Mouse (Mus musculus) myocyte (in vitro differentiated cells): ENCODE measurements around the gene Xpo6.

ENCODE experiments used
- CEBPB ChIP-seq: IDR thresholded peaks from 2 replicates; pipeline ENCODE4 v1.6.1; 2011; ENCODE audit warnings: mild to moderate bottlenecking, moderate library complexity; ENCODE audit not compliant: poor library complexity, insufficient read depth, severe bottlenecking
- MAX ChIP-seq: IDR thresholded peaks from one replicate; pipeline ENCODE4 v1.6.1; 2011; ENCODE audit warnings: low read depth, mild to moderate bottlenecking, control low read depth
- MYOD1 ChIP-seq, 3 experiments: IDR thresholded peaks; one replicate each; pipeline ENCODE4 v1.6.1; 2011; ENCODE audit warnings: control low read depth in 2 of 3, low read depth in 2 of 3, mild to moderate bottlenecking in 2 of 3, moderate library complexity in 1 of 3; ENCODE audit not compliant: insufficient read length in 2 of 3, control insufficient read depth in 1 of 3
- MYOG ChIP-seq, 3 experiments: IDR thresholded peaks; one replicate each; pipeline ENCODE4 v1.6.1; 2011; ENCODE audit warnings: control low read depth in 2 of 3, low read depth in 2 of 3, mild to moderate bottlenecking in 2 of 3; ENCODE audit not compliant: insufficient read length in 2 of 3, control insufficient read depth in 1 of 3, insufficient read depth in 1 of 3
- POLR2A ChIP-seq: IDR thresholded peaks from one replicate; pipeline ENCODE4 v1.6.1; 2011; ENCODE audit warnings: low read depth, mild to moderate bottlenecking, control low read depth, moderate library complexity; ENCODE audit not compliant: insufficient read length
- POLR2AphosphoS2 ChIP-seq: IDR thresholded peaks from one replicate; pipeline ENCODE4 v1.6.1; 2011; ENCODE audit warnings: low read depth, control low read depth; ENCODE audit not compliant: insufficient read length
- TCF3 ChIP-seq: IDR thresholded peaks from one replicate; pipeline ENCODE4 v1.6.1; 2011; ENCODE audit warnings: low read depth, control low read depth; ENCODE audit not compliant: insufficient read length
- USF1 ChIP-seq: IDR thresholded peaks from one replicate; pipeline ENCODE4 v1.6.1; 2011; ENCODE audit warnings: low read depth, mild to moderate bottlenecking, control low read depth, moderate library complexity

- no peak for TF ChIP-seq MAX
- TF ChIP-seq MYOD1 (IDR thresholded peaks at IDR 0.05; ENCODE audit: control insufficient read depth in 1 of 3, insufficient read length in 2 of 3, low read depth in 2 of 3), result no peak
- no peak for TF ChIP-seq POLR2AphosphoS2
- no peak for TF ChIP-seq POLR2A
- TF ChIP-seq USF1, result no peak
- TF ChIP-seq CEBPB, result no peak
- no peak for TF ChIP-seq TCF3
- no peak for TF ChIP-seq MYOG (IDR thresholded peaks at IDR 0.05; ENCODE audit: control insufficient read depth in 1 of 3, insufficient read depth in 1 of 3, insufficient read length in 2 of 3, low read depth in 2 of 3)
Measured at GRCm38 (mm10) chr7:126152324-126152723, 48.0 kb downstream of the Xpo6 start.
